Mouse (Mus musculus): ENCODE measurements around the gene Enox1. TPM values are rescaled to one million over a fixed set of nuclear protein-coding genes. Genes with fewer than 3 reads are reported as not detected.
"Not testable (repeated sequence)": the region's sequence is repeated elsewhere in the genome, so short reads cannot be mapped to it uniquely, and the experiment has no call there.

Gene Enox1
- 0.31 and 0.40 TPM in 2 replicates for polyA plus RNA-seq (2015; fragmentation: Nextera tagmentation; extraction: Ambion mirVana)

DNA sequence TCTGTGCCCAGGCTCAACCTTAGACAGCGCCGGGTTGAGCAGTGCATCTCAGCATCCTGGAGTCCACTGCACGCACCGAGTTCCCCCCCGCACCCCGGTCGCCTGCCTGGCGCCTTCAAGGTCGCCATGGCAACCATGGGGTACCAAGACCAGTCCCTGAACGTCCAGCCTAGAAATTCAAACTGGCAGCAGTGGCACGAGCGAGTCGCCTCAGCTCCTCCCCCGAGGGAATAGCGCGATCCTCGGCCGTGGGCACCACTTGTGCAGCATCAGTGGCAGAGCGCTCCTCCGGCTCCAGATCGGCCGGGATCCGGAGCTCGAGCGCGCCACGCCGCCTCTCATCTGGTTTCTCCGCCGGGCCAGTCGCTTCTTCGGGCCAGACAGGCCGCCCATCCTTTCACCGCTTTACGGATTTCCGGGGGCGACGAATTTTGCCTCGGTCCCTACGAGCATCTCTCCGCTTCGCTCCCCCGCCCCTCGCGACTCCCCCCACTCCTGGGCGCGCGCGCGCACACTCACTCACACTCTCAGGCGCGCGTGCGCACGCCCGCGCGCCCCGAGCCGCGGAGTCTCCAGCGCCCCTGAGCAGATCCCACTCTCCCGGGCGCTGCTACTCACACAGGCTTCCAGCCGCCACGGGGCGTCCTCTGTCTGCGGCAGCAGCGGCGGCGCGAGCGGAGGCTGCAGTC lies at the start of gene Enox1:
Enox1 (plus strand) TSS at position 542 of the 689 bp plus-strand sequence.
- Histone ChIP-seq H3K36me3 (no peaks in the 10 kb centered on the region), H3K27me3 (peaks cover 61% of the 10 kb centered on the region), H3K9ac (no peak within 1 kb of the TSS; the same call in 1 of the 2 replicates), H3K4me3 (replicated peaks) (peak within 1 kb of the TSS; percentile 53), H3K9me3 (replicated peaks) (no peaks in the 10 kb centered on the region), H3K4me2 (peak within 1 kb of the TSS; percentile 70), H3K27ac (no peak within 1 kb of the TSS), H3K4me1 (replicated peaks) (peaks cover 3% of the 10 kb centered on the region; the same call in 1 of the 2 replicates)
- WGBS (ENCODE audit: insufficient replicate concordance) = under 1% methylated on average over 73 of the region's 73 CpGs
- no peak for DNase-seq
- ATAC-seq (ENCODE audit: low read depth) = no peak

DNA sequence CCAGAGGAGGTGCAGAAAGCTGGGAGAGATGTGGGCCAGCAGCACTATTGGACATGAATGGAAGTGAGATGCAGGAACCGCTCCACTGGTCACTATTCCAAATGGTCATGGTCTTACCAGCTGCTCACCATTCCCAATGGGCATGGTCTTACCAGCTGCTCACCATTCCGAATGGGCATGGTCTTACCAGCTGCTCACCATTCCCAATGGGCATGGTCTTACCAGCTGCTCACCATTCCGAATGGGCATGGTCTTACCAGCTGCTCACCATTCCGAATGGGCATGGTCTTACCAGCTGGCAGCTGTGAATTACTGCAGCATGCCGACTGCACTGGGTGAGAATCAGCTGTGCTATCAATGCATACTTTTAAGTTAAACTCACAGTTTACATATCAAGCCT lies 45.9 kb upstream of the Enox1 start:
- H3K9ac ChIP-seq; DNase-seq; H3K9me3 ChIP-seq (replicated peaks); H3K4me3 ChIP-seq (replicated peaks); H3K4me2 ChIP-seq; H3K27ac ChIP-seq; H3K36me3 ChIP-seq; H3K4me1 ChIP-seq (replicated peaks); H3K27me3 ChIP-seq; ATAC-seq (ENCODE audit: low read depth): not testable (repeated sequence)
- WGBS (ENCODE audit: insufficient replicate concordance) = 66% methylated on average over 5 of the region's 5 CpGs

- peak; percentile 54 for ATAC-seq (ENCODE audit: low read depth)
Measured at GRCm38 (mm10) chr14:77130612-77131011, 26.0 kb upstream of the Enox1 start.

GRCm38 (mm10) chr14:77136936-77137335 lies 19.6 kb upstream of the Enox1 start:
- Histone ChIP-seq H3K27ac (no peak overlapping the region), H3K9ac (no peak overlapping the region), H3K4me2 (no peak overlapping the region), H3K4me3 (replicated peaks) (no peak overlapping the region), H3K27me3 (no peaks in the 10 kb centered on the region), H3K9me3 (replicated peaks) (no peaks in the 10 kb centered on the region), H3K4me1 (replicated peaks) (no peaks in the 10 kb centered on the region), H3K36me3 (no peaks in the 10 kb centered on the region)
- no peak for ATAC-seq (ENCODE audit: low read depth)
- 50% methylated on average over 6 of the region's 6 CpGs for WGBS (ENCODE audit: insufficient replicate concordance)
- no peak for DNase-seq

More at GRCm38 (mm10) chr14:77130612-77131011, 26.0 kb upstream of the Enox1 start:
- Histone ChIP-seq H3K27ac (no peak overlapping the region), H3K4me2 (no peak overlapping the region), H3K27me3 (no peaks in the 10 kb centered on the region), H3K4me1 (replicated peaks) (no peaks in the 10 kb centered on the region), H3K9me3 (replicated peaks) (no peaks in the 10 kb centered on the region), H3K9ac (no peak overlapping the region), H3K4me3 (replicated peaks) (no peak overlapping the region), H3K36me3 (no peaks in the 10 kb centered on the region)
- DNase-seq = peak; percentile 7
- WGBS (ENCODE audit: insufficient replicate concordance) = 45% methylated on average over 5 of the region's 5 CpGs

DNA sequence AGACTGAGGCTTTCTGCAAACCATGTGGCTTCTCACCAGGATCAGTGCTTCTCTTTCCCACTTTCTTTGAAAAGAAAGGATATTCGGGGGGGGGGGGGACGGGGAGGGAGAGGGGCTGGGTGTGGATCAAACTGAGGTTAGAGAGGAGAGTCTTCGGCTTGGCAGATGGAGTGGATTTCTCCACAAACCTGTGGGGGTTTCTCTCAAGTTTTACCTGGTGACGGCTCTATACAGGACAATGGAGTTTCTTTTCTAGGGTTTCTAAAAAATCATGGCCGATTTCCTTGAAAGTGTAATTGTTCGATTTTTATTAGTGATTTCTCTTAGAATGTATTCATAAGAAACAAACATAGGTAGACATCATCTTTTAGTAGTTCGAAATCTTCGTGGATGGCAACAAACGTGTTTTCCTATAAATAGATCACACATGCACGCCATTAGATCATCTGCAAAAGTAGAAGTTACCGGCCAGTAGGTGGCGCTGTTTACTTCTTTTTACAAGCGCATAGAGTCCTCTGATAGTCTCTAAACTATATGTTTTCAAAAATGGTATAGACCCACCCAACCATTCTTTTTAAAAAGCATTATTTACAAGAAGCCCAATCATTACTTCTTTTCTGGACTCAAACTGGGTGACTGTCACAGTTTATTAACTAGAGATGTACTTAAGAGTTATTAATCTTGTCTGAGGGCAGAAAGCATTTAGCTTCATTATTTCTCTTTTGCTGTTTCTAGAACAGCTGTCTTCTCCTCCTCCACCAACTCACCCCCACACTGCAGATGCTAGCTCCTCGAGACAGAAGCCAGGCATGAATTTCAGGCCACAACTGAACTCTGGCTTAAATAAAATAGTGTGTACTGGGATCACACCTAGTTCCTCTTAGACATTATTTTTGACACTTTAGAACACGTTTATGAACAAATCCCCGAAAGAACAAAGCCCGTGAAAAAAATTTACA lies 15.0 kb upstream of the Enox1 start:
- H3K9ac ChIP-seq = no peak overlapping the region
- DNase-seq (peak; percentile 28), ATAC-seq (ENCODE audit: low read depth) (no peak)
- no peaks in the 10 kb centered on the region for H3K36me3 ChIP-seq
- no peaks in the 10 kb centered on the region for H3K27me3 ChIP-seq
- peaks cover 8% of the 10 kb centered on the region; the same call in 1 of the 2 replicates for H3K4me1 ChIP-seq (replicated peaks)
- H3K9me3 ChIP-seq (replicated peaks) = no peaks in the 10 kb centered on the region
- H3K4me3 ChIP-seq (replicated peaks) = no peak overlapping the region
- no peak overlapping the region for H3K27ac ChIP-seq
- 25% methylated on average over 17 of the region's 17 CpGs for WGBS (ENCODE audit: insufficient replicate concordance)
- H3K4me2 ChIP-seq = no peak overlapping the region

DNA sequence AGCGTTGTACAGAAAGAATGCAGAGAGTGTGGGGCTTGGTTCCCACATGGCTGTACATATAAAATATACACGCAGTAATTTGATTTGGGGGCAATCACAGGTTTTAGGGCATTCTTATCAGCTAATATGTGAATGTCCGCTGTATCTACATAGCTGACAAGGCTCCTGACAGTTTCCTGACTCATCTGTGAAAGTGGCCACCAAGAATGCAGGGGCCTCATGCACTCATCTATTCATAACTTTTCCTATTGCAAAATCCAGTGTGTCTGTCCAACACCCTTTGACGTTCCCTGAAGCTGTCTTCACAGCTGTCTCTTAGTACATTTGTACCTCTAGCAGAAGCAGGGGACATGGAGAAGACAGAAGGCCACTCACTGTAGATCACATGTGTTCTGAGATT lies 11.5 kb upstream of the Enox1 start:
- Histone ChIP-seq H3K4me2 (no peak overlapping the region), H3K27me3 (no peaks in the 10 kb centered on the region), H3K36me3 (no peaks in the 10 kb centered on the region), H3K9me3 (replicated peaks) (no peaks in the 10 kb centered on the region), H3K27ac (no peak overlapping the region), H3K4me3 (replicated peaks) (no peak overlapping the region), H3K9ac (no peak overlapping the region), H3K4me1 (replicated peaks) (peaks cover 8% of the 10 kb centered on the region; the same call in 1 of the 2 replicates)
- WGBS (ENCODE audit: insufficient replicate concordance) = 37% methylated on average over 4 of the region's 4 CpGs
- ATAC-seq (ENCODE audit: low read depth) = no peak
- no peak for DNase-seq

DNA sequence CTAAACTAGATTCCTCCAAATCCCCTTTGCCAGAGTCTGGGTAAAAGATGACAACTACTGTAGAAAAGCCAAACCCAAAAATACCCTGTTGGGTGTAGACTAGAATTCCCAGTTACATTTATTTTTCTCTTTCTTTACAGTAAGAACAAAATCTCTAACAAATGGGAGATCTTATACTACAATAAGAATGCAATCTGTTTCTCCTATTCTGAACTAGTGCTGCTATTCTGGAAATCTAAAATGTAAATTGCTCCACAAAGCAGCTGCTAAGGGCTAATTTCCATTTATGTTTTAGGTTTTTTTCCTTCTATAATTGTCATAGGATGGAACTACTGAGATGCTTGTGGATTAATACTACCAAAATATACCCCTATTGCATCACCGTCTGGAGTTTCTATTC lies 8.9 kb upstream of the Enox1 start:
- WGBS (ENCODE audit: insufficient replicate concordance) = 77% methylated on average over 1 of the region's 1 CpGs
- no peak for ATAC-seq (ENCODE audit: low read depth)
- peaks cover 8% of the 10 kb centered on the region; the same call in 1 of the 2 replicates for H3K4me1 ChIP-seq (replicated peaks)
- H3K27ac ChIP-seq = no peak overlapping the region
- no peaks in the 10 kb centered on the region for H3K36me3 ChIP-seq
- no peak for DNase-seq
- no peak overlapping the region for H3K9ac ChIP-seq
- no peak overlapping the region for H3K4me3 ChIP-seq (replicated peaks)
- no peaks in the 10 kb centered on the region for H3K9me3 ChIP-seq (replicated peaks)
- no peaks in the 10 kb centered on the region for H3K27me3 ChIP-seq
- H3K4me2 ChIP-seq = no peak overlapping the region

DNA sequence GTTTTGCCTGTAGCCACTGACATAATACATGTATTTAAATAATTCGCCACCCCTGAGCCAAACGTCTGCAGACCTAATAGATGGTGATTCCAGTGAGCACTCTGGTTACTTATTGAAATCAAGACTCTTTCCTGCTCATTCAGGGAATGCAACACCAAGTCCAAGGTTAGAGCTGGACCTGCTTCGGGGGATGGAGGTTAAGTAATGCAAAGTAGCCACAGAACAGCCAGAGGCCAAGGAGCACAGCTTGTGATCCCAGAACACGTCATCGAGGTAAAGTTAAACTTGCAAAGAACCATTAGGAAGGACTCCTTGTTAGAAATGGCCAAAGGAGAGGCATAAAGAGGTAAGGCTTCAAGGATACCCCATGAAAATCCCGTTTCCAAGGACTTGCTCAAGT lies 6.0 kb upstream of the Enox1 start:
- DNase-seq = no peak
- H3K4me1 ChIP-seq (replicated peaks) = no peaks in the 10 kb centered on the region
- 62% methylated on average over 6 of the region's 6 CpGs for WGBS (ENCODE audit: insufficient replicate concordance)
- no peak overlapping the region for H3K4me3 ChIP-seq (replicated peaks)
- H3K9ac ChIP-seq = no peak overlapping the region
- peaks cover 11% of the 10 kb centered on the region for H3K27me3 ChIP-seq
- no peaks in the 10 kb centered on the region for H3K36me3 ChIP-seq
- ATAC-seq (ENCODE audit: low read depth) = no peak
- H3K9me3 ChIP-seq (replicated peaks) = no peaks in the 10 kb centered on the region
- no peak overlapping the region for H3K4me2 ChIP-seq
- no peak overlapping the region for H3K27ac ChIP-seq

- no peak for DNase-seq
- Histone ChIP-seq H3K4me3 (replicated peaks) (no peak overlapping the region), H3K4me1 (replicated peaks) (no peaks in the 10 kb centered on the region), H3K4me2 (no peak overlapping the region), H3K9ac (no peak overlapping the region), H3K27ac (no peak overlapping the region), H3K27me3 (peaks cover 19% of the 10 kb centered on the region), H3K36me3 (no peaks in the 10 kb centered on the region), H3K9me3 (replicated peaks) (no peaks in the 10 kb centered on the region)
- 68% methylated on average over 7 of the region's 7 CpGs for WGBS (ENCODE audit: insufficient replicate concordance)
- ATAC-seq (ENCODE audit: low read depth) = no peak
Measured at GRCm38 (mm10) chr14:77151431-77151830, 5.1 kb upstream of the Enox1 start.

- Histone ChIP-seq H3K36me3 (no peaks in the 10 kb centered on the region), H3K9ac (no peak overlapping the region; the same call in 1 of the 2 replicates), H3K27ac (no peak overlapping the region), H3K27me3 (peaks cover 61% of the 10 kb centered on the region), H3K4me2 (peak overlapping the region; percentile 70), H3K4me1 (replicated peaks) (peaks cover 3% of the 10 kb centered on the region; the same call in 1 of the 2 replicates), H3K9me3 (replicated peaks) (no peaks in the 10 kb centered on the region), H3K4me3 (replicated peaks) (peak overlapping the region; percentile 53)
- WGBS (ENCODE audit: insufficient replicate concordance) = under 1% methylated on average over 54 of the region's 64 CpGs
- ATAC-seq (ENCODE audit: low read depth) (no peak), DNase-seq (no peak)
Measured at GRCm38 (mm10) chr14:77156911-77157504, 445 bp downstream of the Enox1 start.

DNA sequence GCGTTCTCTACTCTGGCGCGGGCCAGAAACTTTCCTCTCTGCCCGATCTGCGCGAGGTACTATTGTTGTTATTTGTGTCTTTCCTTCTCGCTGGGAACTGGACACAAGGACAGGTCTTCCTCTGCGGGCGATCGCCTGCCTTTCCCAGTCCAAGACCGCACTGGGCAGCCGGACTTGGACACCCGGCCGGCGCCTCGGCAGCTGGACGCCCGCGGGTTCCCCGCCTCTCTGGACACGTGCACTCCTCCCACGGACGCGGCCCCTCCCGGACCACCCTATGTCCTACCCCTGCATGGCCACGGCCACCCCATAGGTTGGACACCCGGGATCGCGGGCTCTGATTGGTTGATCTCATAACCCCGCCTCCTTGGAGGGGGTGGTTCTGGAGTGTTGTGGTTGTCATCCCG lies 945 bp downstream of the Enox1 start:
- peak overlapping the region; percentile 70 for H3K4me2 ChIP-seq
- H3K9me3 ChIP-seq (replicated peaks) = no peaks in the 10 kb centered on the region
- H3K27me3 ChIP-seq = peaks cover 61% of the 10 kb centered on the region
- no peak overlapping the region for H3K9ac ChIP-seq
- no peak overlapping the region for H3K27ac ChIP-seq
- 2% methylated on average over 31 of the region's 31 CpGs for WGBS (ENCODE audit: insufficient replicate concordance)
- DNase-seq (no peak), ATAC-seq (ENCODE audit: low read depth) (0 out of 2 replicates have a peak, but pooled peaks have one; percentile 36)
- peaks cover 3% of the 10 kb centered on the region; the same call in 1 of the 2 replicates for H3K4me1 ChIP-seq (replicated peaks)
- no peaks in the 10 kb centered on the region for H3K36me3 ChIP-seq
- peak overlapping the region; percentile 53 for H3K4me3 ChIP-seq (replicated peaks)
